Mouse (Mus musculus) fat pad, adult 2 months (tissue): Measurements from ENCODE around the gene Fkbp11.
"Not testable (repeated sequence)": the region's sequence is repeated elsewhere in the genome, so short reads cannot be mapped to it uniquely, and the experiment has no call there.

Experiments used
- DNase-seq: peaks from one replicate; pipeline ENCODE4 v3.0.0-alpha.2; 2011; ENCODE audit warnings: low read depth, low spot score; ENCODE audit errors: extremely low read depth

The Fkbp11 gene

GRCm38 (mm10) chr15:98727443-98728321, at the start of gene Fkbp11:
Fkbp11 (minus strand) TSS chr15:98728198.
- DNase-seq = no peak

GRCm38 (mm10) chr15:98777762-98778161, 49.8 kb upstream of the Fkbp11 start, which contains the start of gene Wnt10b:
Wnt10b (minus strand) TSS chr15:98778150.
- no peak for DNase-seq

GRCm38 (mm10) chr15:98777005-98777616, 49.1 kb upstream of the Fkbp11 start:
- DNase-seq = no peak

- DNase-seq = no peak
Observed at GRCm38 (mm10) chr15:98776280-98777004, 48.4 kb upstream of the Fkbp11 start.

- DNase-seq = no peak
Observed at GRCm38 (mm10) chr15:98775533-98775932, 47.5 kb upstream of the Fkbp11 start.

- DNase-seq = no peak
Observed at GRCm38 (mm10) chr15:98774096-98774495, 46.1 kb upstream of the Fkbp11 start.

GRCm38 (mm10) chr15:98772511-98773211, 44.7 kb upstream of the Fkbp11 start:
- DNase-seq = no peak

GRCm38 (mm10) chr15:98771813-98772425, 43.9 kb upstream of the Fkbp11 start:
- DNase-seq = no peak

- no peak for DNase-seq
Observed at GRCm38 (mm10) chr15:98768259-98768658, 40.3 kb upstream of the Fkbp11 start.

GRCm38 (mm10) chr15:98765929-98766328, 37.9 kb upstream of the Fkbp11 start:
- DNase-seq = no peak

- DNase-seq = no peak
Observed at GRCm38 (mm10) chr15:98762670-98763529, 34.9 kb upstream of the Fkbp11 start, which contains the start of gene Arf3. Arf3 (minus strand) TSS chr15:98763214.

GRCm38 (mm10) chr15:98762201-98762621, 34.2 kb upstream of the Fkbp11 start:
- DNase-seq = no peak

GRCm38 (mm10) chr15:98754125-98754524, 26.1 kb upstream of the Fkbp11 start:
- no peak for DNase-seq

- DNase-seq = no peak
Observed at GRCm38 (mm10) chr15:98753021-98753423, 25.0 kb upstream of the Fkbp11 start.

GRCm38 (mm10) chr15:98749093-98749492, 21.1 kb upstream of the Fkbp11 start:
- no peak for DNase-seq

GRCm38 (mm10) chr15:98747296-98747695, 19.3 kb upstream of the Fkbp11 start:
- no peak for DNase-seq

- DNase-seq = no peak
Observed at GRCm38 (mm10) chr15:98746344-98746965, 18.5 kb upstream of the Fkbp11 start.

GRCm38 (mm10) chr15:98743863-98744262, 15.9 kb upstream of the Fkbp11 start:
- DNase-seq = not testable (repeated sequence)
